ENCODE assay signal across 25 mouse cellular contexts in the genomic region with DNA sequence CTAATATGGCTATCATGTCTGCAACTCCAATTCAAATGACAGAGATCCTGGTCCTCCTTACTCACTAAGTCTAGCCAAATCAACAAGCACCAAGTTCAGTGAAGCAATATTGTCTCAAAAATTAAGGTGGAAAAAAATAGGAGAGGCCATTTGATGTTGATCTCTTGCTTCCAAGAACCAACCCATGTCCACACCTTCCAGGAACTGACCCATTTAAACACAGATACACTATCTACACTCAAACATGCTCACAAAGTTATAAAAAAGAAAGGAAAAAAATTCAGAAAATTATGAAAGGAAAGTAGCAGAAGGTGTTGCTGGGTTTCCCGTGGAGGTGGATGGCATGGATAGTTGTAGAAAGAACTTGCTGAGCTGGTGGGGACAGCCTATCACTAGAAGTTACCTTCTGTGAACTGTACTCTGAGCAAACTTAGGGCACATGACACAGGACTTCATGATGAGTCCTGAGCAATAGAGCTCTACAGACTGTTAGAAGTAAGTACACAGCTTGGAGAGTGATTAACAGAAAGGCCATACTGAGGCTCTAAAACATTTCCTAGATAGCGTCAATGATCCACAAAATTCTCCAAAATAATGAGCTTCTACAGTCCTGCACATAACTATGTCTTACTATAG.
DNase-seq lines count a peak whose midpoint lies in the region; ATAC-seq and TF ChIP-seq lines count a peak whose summit lies in the region.
"Had no signal": no experiment of that assay in that cellular context is flagged by ENCODE, and none has a peak within 500 bp of the region (broad histone marks: within the 10 kb centered on the region; RNA-seq: fewer than 3 reads in every experiment).

No protein-coding gene starts in this region.

- no peak overlapping the region for H3K4me3 ChIP-seq in G1E (ENCODE audit: low read depth, low read length)
- H3K4me3 ChIP-seq in liver, embryonic 12.5 days, result no peak overlapping the region
- H3K4me3 ChIP-seq in liver, postnatal 0 days (ENCODE audit: low read depth, low read length), result no peak overlapping the region
- H3K4me3 ChIP-seq: embryonic facial prominence, embryonic 10.5 days; embryonic facial prominence, embryonic 13.5 days; erythroblast, embryonic 14.5 days; forebrain, embryonic 12.5 days; forebrain, embryonic 15.5 days; heart, adult 2 months; hindbrain, embryonic 12.5 days; hindbrain, embryonic 15.5 days had no signal

- no peaks in the 10 kb centered on the region for H3K9me3 ChIP-seq in G1E (replicated peaks)
- H3K9me3 ChIP-seq in liver, embryonic 12.5 days (replicated peaks), result no peaks in the 10 kb centered on the region
- H3K9me3 ChIP-seq in liver, postnatal 0 days (ENCODE audit: low read length), result no peaks in the 10 kb centered on the region
- H3K9me3 ChIP-seq: embryonic facial prominence, embryonic 10.5 days; embryonic facial prominence, embryonic 13.5 days; hindbrain, embryonic 12.5 days had no signal

- TF ChIP-seq EP300 in liver, postnatal 0 days (IDR thresholded peaks at IDR 0.05; ENCODE audit: low read depth), result no peak

- H3K9ac ChIP-seq in liver, embryonic 12.5 days, result no peak overlapping the region
- no peak overlapping the region for H3K9ac ChIP-seq in liver, postnatal 0 days (replicated peaks)
- H3K9ac ChIP-seq: embryonic facial prominence, embryonic 13.5 days; forebrain, embryonic 12.5 days; forebrain, embryonic 15.5 days; hindbrain, embryonic 12.5 days; hindbrain, embryonic 15.5 days had no signal

- no peaks in the 10 kb centered on the region for H3K27me3 ChIP-seq in G1E (ENCODE audit: insufficient read depth, low read length)
- no peaks in the 10 kb centered on the region for H3K27me3 ChIP-seq in liver, embryonic 12.5 days (replicated peaks)
- H3K27me3 ChIP-seq in liver, postnatal 0 days (ENCODE audit: insufficient read depth, low read length), result no peaks in the 10 kb centered on the region
- H3K27me3 ChIP-seq: embryonic facial prominence, embryonic 13.5 days; forebrain, embryonic 12.5 days; forebrain, embryonic 15.5 days; hindbrain, embryonic 12.5 days; hindbrain, embryonic 15.5 days had no signal

- peaks cover 10% of the 10 kb centered on the region for H3K4me1 ChIP-seq in G1E (ENCODE audit: insufficient read depth, low read depth, low read length)
- peaks cover 8% of the 10 kb centered on the region for H3K4me1 ChIP-seq in liver, embryonic 12.5 days
- 0 out of 2 replicates have a peak, but pooled peaks cover 2% of the 10 kb centered on the region for H3K4me1 ChIP-seq in liver, postnatal 0 days (ENCODE audit: insufficient read depth)
- H3K4me1 ChIP-seq: embryonic facial prominence, embryonic 10.5 days; embryonic facial prominence, embryonic 13.5 days; forebrain, embryonic 12.5 days; forebrain, embryonic 15.5 days; hindbrain, embryonic 12.5 days; hindbrain, embryonic 15.5 days had no signal

- DNase-seq in G1E (ENCODE audit: low spot score), result no peak
- DNase-seq in c-Kit-positive CD71-positive TER-119-negative erythroid progenitor cells, embryonic 14.5 days (ENCODE audit: low read depth), result peak; percentile 29
- DNase-seq in liver, postnatal 0 days, result no peak
- DNase-seq in urinary bladder, postnatal 10 days (ENCODE audit: low spot score), result no peak
- DNase-seq in urinary bladder, postnatal 36 days (ENCODE audit: low spot score in 2 of 2), result no peak
- DNase-seq: adrenal gland, postnatal 10 days; adrenal gland, postnatal 36 days; cerebellum, adult 11-12 months; cerebellum, adult 8-10 months; cerebellum, postnatal 10 days; cerebellum, postnatal 36 days; embryo, embryonic 11 days; gastrocnemius, postnatal 25 days; heart, adult 2 months had no signal

- no peak overlapping the region for H3K4me2 ChIP-seq in liver, embryonic 12.5 days
- H3K4me2 ChIP-seq in liver, postnatal 0 days (ENCODE audit: low read depth, low read length), result no peak overlapping the region
- H3K4me2 ChIP-seq: embryonic facial prominence, embryonic 13.5 days; forebrain, embryonic 12.5 days; forebrain, embryonic 15.5 days; heart, embryonic 11.5 days; hindbrain, embryonic 12.5 days; hindbrain, embryonic 15.5 days had no signal

- H3K36me3 ChIP-seq in G1E (replicated peaks), result peaks cover 8% of the 10 kb centered on the region
- no peaks in the 10 kb centered on the region for H3K36me3 ChIP-seq in liver, embryonic 12.5 days
- H3K36me3 ChIP-seq in liver, postnatal 0 days (replicated peaks; ENCODE audit: insufficient read depth, low read length), result no peaks in the 10 kb centered on the region
- H3K36me3 ChIP-seq: embryonic facial prominence, embryonic 10.5 days; embryonic facial prominence, embryonic 13.5 days; hindbrain, embryonic 12.5 days; hindbrain, embryonic 15.5 days had no signal

- TF ChIP-seq CTCF in G1E (IDR thresholded peaks at IDR 0.05; ENCODE audit: low read depth, low read length), result no peak
- no peak for TF ChIP-seq CTCF in liver, postnatal 0 days (IDR thresholded peaks at IDR 0.05; ENCODE audit: low read depth)

- peak; percentile 23; the same call in 1 of the 2 replicates for ATAC-seq in G1E (ENCODE audit: extremely low read depth, insufficient number of reproducible peaks, low FRiP score, poor library complexity, severe bottlenecking)
- ATAC-seq in liver, embryonic 12.5 days, result peak; percentile 78
- ATAC-seq in liver, postnatal 0 days, result peak; percentile 30
- ATAC-seq: activated CD4-positive, CD25-positive, alpha-beta regulatory T cell, adult 4 months; CD4-positive, CD25-positive, alpha-beta regulatory T cell, adult 4 months; forebrain, embryonic 15.5 days had no signal

- 0 out of 2 replicates have a peak overlapping the region, but pooled peaks have one; percentile 4 for H3K27ac ChIP-seq in liver, embryonic 12.5 days
- no peak overlapping the region for H3K27ac ChIP-seq in liver, postnatal 0 days (ENCODE audit: low read depth)
- H3K27ac ChIP-seq: embryonic facial prominence, embryonic 10.5 days; embryonic facial prominence, embryonic 13.5 days; forebrain, embryonic 12.5 days; forebrain, embryonic 15.5 days; heart, adult 2 months; hindbrain, embryonic 12.5 days; hindbrain, embryonic 15.5 days had no signal

- 80% methylated on average over 2 of the region's 2 CpGs for whole genome bisulfite sequencing in liver, embryonic 12.5 days (ENCODE audit: insufficient replicate concordance)
- 82% methylated on average over 2 of the region's 2 CpGs for WGBS in liver, postnatal 0 days (ENCODE audit: insufficient replicate concordance)

Comparison
In these comparisons a context has a peak if more than half of its experiments do, and no peak if none do; other contexts are left out.
1. ATAC-seq: peak in every context shown above with its lines; median percentile 78 in liver, embryonic 12.5 days; 30 in liver, postnatal 0 days; 23 in G1E.